Mouse (Mus musculus) forebrain, postnatal 0 days (tissue): Measurements from ENCODE around the gene Klf4. TPM values are rescaled to one million over a fixed set of nuclear protein-coding genes. Genes with fewer than 3 reads are reported as not detected.
A peak's percentile ranks its signal among the peaks of the same experiment; 100 is the strongest.

Source experiments
- ATAC-seq: fragments of 200-750 bp; cut with Nextera tagmentation; 2 replicates; pipeline ENCODE4 v1.8.0; 2017; ENCODE audit warnings: mild to moderate bottlenecking, moderate library complexity
- DNase-seq: peaks from one replicate; pipeline ENCODE4 v3.0.0-alpha.2; 2015
- H3K27ac ChIP-seq: fragments of 300-500 bp; sonication (generic); 2 replicates; pipeline ENCODE4 v1.5.1; 2014; ENCODE audit warnings: low read depth, mild to moderate bottlenecking, antibody characterized with exemption, low read length, moderate library complexity, mixed read lengths
- H3K27me3 ChIP-seq: fragments of 300-500 bp; sonication (generic); 2 replicates; pipeline ENCODE4 v1.6.1; 2014; ENCODE audit warnings: mild to moderate bottlenecking, low read length, mixed read lengths; ENCODE audit not compliant: insufficient read depth
- H3K36me3 ChIP-seq: fragments of 300-500 bp; sonication (generic); 2 replicates; pipeline ENCODE4 v1.6.1; 2014; ENCODE audit warnings: mild to moderate bottlenecking, moderate library complexity; ENCODE audit not compliant: insufficient read depth
- H3K4me1 ChIP-seq: fragments of 300-500 bp; sonication (generic); 2 replicates; pipeline ENCODE4 v1.6.1; 2014; ENCODE audit warnings: antibody characterized with exemption; ENCODE audit not compliant: insufficient read depth
- H3K4me2 ChIP-seq: fragments of 300-500 bp; sonication (generic); 2 replicates; pipeline ENCODE4 v1.6.1; 2014; ENCODE audit warnings: low read depth, mild to moderate bottlenecking, moderate library complexity
- H3K4me3 ChIP-seq: fragments of 300-500 bp; sonication (generic); 2 replicates; pipeline ENCODE4 v1.5.1; 2014; ENCODE audit warnings: low read depth, low read length, mixed read lengths
- H3K9ac ChIP-seq: fragments of 300-500 bp; sonication (generic); 2 replicates; pipeline ENCODE4 v1.6.1; 2014; ENCODE audit warnings: mild to moderate bottlenecking
- H3K9me3 ChIP-seq: fragments of 300-500 bp; sonication (generic); 2 replicates; pipeline ENCODE4 v1.6.1; 2016; ENCODE audit warnings: low read length
- CTCF ChIP-seq: sonication (generic); IDR thresholded peaks from 2 replicates; pipeline ENCODE4 v1.5.1; 2016; ENCODE audit warnings: antibody characterized with exemption, control low read depth, low read depth
- WGBS: fragments of 180-500 bp; shearing (Covaris S2); extraction: QIAGEN DNeasy Blood & Tissue Kit; methylation state at CpG from one replicate; pipeline ENCODE4 v1.1.7; 2014; 5-methylcytosine and 5-hydroxymethylcytosine counted together
- polyA plus RNA-seq: library from polyadenylated mRNA; unstranded; fragments of >200 nt; fragmentation: Nextera tagmentation; extraction: Ambion mirVana; gene quantifications from 2 replicates; pipeline ENCODE4 v1.2.1, GENCODE M21; 2015
- total RNA-seq: library from RNA; depleted of rRNA; stranded (reverse); fragments of >200 nt; gene quantifications from 2 replicates; pipeline ENCODE4 v1.2.3, GENCODE M21; 2014

Gene Klf4
- total and polyA plus RNA-seq, 2 experiments from 2014 or later = 3.4 to 10.3 TPM

DNA sequence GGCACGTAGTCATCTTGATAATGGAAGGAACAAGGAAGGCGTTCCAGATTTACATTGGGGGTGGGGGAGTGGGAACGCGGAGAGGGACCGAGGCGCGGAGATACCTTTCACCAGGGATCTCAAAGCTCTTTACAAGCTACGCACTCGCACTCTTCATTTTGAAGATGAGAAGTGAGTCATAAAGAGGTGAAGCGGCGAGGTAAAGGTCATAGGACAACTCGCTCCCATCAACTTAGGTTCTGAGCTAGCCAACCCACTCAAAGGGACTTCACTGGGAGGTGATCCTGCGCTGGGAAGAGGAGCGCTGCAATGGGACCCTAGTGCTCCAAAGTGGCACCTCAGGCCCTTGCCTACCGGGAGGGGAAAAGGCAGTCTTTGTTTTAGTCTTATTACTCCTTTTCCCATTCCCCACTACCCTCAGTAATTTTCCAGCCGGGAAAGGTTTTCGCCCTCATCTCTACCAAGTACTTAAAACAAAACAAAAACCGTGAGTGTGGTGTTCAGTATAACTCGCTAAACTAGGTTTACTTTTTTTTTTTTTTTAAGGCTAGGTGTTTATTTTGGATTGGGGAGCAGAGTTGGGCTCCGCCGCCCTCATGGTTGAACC, 1.0 kb upstream of the Klf4 start:
- peaks cover 22% of the 10 kb centered on the region for H3K27me3 ChIP-seq
- DNase-seq (no peak), ATAC-seq (peak; percentile 47)
- no peaks in the 10 kb centered on the region for H3K36me3 ChIP-seq
- H3K4me2 ChIP-seq = peak overlapping the region; percentile 87
- H3K4me1 ChIP-seq = peaks cover 3% of the 10 kb centered on the region; the same call in 1 of the 2 replicates
- TF ChIP-seq CTCF = no peak
- 2% methylated on average over 21 of the region's 21 CpGs for WGBS
- peak overlapping the region; percentile 86 for H3K27ac ChIP-seq
- peak overlapping the region; percentile 70 for H3K9ac ChIP-seq
- peak overlapping the region; percentile 68 for H3K4me3 ChIP-seq
- H3K9me3 ChIP-seq = no peaks in the 10 kb centered on the region

DNA sequence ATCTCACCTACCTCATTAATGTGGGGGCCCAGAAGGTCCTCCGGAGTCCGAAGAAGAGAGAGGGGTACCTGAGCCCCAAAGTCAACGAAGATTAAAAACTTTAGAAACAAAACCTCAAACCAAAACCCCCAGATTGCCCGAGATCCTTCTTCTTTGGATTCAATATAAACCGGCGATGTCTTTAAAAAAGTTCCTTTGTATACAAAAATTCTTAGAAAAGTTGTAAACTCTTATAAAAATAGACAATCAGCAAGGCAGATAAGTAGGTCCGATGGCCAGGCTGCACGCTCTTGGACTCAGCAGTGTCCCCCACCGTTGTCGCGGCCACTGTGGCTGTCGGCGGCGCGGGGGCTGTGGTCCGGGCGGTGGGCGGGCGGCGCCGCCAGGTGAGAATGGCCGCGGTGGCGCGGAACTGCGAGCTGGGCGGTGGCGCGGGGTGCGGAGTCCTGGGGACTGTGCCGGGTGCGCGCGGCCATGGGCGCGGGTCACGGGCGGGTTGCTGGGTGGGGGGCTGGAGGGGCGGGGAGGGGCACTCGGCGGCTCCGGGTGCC, 335 bp downstream of the Klf4 start:
- Histone ChIP-seq H3K27me3 (peaks cover 22% of the 10 kb centered on the region), H3K4me1 (peaks cover 3% of the 10 kb centered on the region; the same call in 1 of the 2 replicates), H3K36me3 (no peaks in the 10 kb centered on the region), H3K4me2 (peak overlapping the region; percentile 87), H3K4me3 (peak overlapping the region; percentile 68), H3K9me3 (no peaks in the 10 kb centered on the region), H3K27ac (no peak overlapping the region), H3K9ac (peak overlapping the region; percentile 70)
- TF ChIP-seq CTCF = no peak
- DNase-seq (no peak), ATAC-seq (no peak)
- WGBS = 6% methylated on average over 31 of the region's 42 CpGs

DNA sequence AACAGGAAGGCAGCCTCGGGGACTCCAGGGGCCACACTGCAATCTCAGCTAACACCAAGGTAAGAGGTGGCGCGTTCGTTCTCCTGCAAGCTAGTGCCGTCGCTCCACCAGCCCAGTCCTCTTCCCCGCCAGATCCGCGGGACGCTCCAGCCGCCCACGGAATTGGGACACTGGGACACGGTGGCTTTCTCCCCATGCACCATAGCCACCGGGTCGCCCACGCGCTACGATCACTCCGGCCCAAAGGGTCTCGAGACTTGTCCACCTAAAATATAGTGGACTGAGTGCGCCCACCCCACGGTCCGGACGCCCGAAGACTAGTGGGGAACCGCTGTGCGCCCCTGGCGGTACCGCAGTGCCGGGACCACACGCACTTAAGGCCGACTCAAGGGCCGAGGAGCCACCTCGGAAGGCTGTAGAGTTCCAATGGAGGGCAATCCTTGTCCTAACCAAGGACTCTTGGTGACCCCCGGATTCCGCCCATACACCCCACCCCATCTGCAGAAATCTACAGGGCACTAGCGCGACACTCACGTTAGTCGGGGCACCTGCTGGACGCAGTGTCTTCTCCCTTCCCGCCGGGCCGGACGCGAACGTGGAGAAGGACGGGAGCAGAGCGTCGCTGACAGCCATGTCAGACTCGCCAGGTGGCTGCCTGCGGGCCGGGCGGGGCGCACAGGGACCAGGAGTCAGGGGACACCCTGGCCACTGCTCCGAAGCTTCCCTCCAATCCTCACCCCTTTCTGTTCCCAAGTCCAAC, 990 bp downstream of the Klf4 start:
- no peaks in the 10 kb centered on the region for H3K9me3 ChIP-seq
- TF ChIP-seq CTCF = peak; percentile 56
- ATAC-seq (no peak), DNase-seq (no peak)
- peak overlapping the region; percentile 70 for H3K9ac ChIP-seq
- H3K27me3 ChIP-seq = peaks cover 22% of the 10 kb centered on the region
- no peaks in the 10 kb centered on the region for H3K36me3 ChIP-seq
- no peak overlapping the region for H3K27ac ChIP-seq
- H3K4me3 ChIP-seq = peak overlapping the region; percentile 68
- H3K4me1 ChIP-seq = peaks cover 3% of the 10 kb centered on the region; the same call in 1 of the 2 replicates
- 1% methylated on average over 56 of the region's 56 CpGs for WGBS
- peak overlapping the region; percentile 87 for H3K4me2 ChIP-seq

- Histone ChIP-seq H3K27ac (no peak overlapping the region), H3K9me3 (no peaks in the 10 kb centered on the region), H3K4me2 (peak overlapping the region; percentile 87), H3K4me3 (peak overlapping the region; percentile 68), H3K27me3 (peaks cover 22% of the 10 kb centered on the region), H3K4me1 (peaks cover 3% of the 10 kb centered on the region; the same call in 1 of the 2 replicates), H3K36me3 (no peaks in the 10 kb centered on the region), H3K9ac (peak overlapping the region; percentile 18; the same call in 1 of the 2 replicates)
- no peak for TF ChIP-seq CTCF
- no peak for DNase-seq
- WGBS = under 1% methylated on average over 20 of the region's 20 CpGs
- no peak for ATAC-seq
Observed at GRCm38 (mm10) chr4:55530731-55531095, 1.6 kb downstream of the Klf4 start.

DNA sequence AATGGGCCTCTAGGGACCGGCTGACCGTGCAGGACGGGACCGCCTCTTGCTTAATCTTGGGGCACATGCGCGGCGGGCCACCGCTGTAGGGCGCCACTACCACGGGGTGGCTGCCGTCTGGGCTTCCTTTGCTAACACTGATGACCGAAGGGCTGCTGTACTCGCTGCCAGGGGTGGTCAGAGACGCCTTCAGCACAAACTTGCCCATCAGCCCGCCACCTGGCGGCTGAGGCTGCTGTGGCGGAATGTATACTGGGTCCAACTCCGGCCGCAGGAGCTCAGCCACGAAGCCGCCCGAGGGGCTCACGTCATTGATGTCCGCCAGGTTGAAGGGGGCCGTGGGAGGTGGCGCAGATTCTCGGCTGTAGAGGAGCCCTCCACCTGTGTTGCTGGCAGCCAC, 2.0 kb downstream of the Klf4 start:
- 0% methylated on average over 27 of the region's 27 CpGs for whole genome bisulfite sequencing
- peak; percentile 74 for TF ChIP-seq CTCF
- H3K27ac ChIP-seq = no peak overlapping the region
- H3K9me3 ChIP-seq = no peaks in the 10 kb centered on the region
- peak overlapping the region; percentile 68 for H3K4me3 ChIP-seq
- peaks cover 22% of the 10 kb centered on the region for H3K27me3 ChIP-seq
- ATAC-seq (no peak; the same call in 1 of the 2 replicates), DNase-seq (peak; percentile 65)
- 0 out of 2 replicates have a peak overlapping the region, but pooled peaks have one; percentile 18 for H3K9ac ChIP-seq
- peaks cover 3% of the 10 kb centered on the region; the same call in 1 of the 2 replicates for H3K4me1 ChIP-seq
- peak overlapping the region; percentile 87 for H3K4me2 ChIP-seq
- H3K36me3 ChIP-seq = no peaks in the 10 kb centered on the region

DNA sequence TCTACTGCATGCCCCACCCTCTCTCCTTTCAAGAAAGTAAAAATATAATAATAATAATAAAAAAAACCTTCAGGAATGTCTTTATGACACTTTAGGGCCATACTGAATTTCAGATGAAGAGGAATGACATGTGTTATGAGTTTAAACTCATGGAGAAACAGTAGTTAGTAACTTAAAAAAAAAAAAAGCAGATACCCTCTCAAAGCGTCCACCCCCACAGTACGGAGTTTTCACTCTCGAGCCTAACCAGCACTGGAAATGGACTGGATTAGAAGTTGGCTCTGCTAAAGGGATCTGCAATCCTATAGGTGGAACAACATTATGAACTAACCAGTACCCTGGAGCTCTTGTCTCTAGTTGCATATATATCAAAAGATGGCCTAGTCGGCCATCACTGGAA, 3.9 kb downstream of the Klf4 start:
- no peak overlapping the region for H3K27ac ChIP-seq
- WGBS = 90% methylated on average over 4 of the region's 4 CpGs
- ATAC-seq (no peak), DNase-seq (no peak)
- TF ChIP-seq CTCF = no peak
- no peaks in the 10 kb centered on the region for H3K36me3 ChIP-seq
- peaks cover 22% of the 10 kb centered on the region for H3K27me3 ChIP-seq
- no peaks in the 10 kb centered on the region for H3K9me3 ChIP-seq
- no peak overlapping the region for H3K9ac ChIP-seq
- H3K4me3 ChIP-seq = no peak overlapping the region
- no peak overlapping the region for H3K4me2 ChIP-seq
- 0 out of 2 replicates have a peak, but pooled peaks cover 3% of the 10 kb centered on the region for H3K4me1 ChIP-seq

DNA sequence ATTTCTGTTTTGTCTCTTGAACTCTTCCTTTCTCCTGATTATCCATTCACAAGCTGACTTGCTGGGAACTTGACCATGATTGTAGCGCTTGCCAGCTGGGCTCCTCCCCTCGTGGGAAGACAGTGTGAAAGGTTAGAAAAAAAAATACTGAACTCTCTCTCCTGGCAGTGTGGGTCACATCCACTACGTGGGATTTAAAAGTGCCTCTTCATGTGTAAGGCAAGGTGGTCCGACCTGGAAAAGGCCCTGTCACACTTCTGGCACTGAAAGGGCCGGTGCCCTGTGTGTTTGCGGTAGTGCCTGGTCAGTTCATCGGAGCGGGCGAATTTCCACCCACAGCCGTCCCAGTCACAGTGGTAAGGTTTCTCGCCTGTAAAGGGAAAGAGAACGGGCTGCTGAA, 4.3 kb downstream of the Klf4 start:
- Histone ChIP-seq H3K4me2 (no peak overlapping the region), H3K9ac (no peak overlapping the region), H3K27ac (no peak overlapping the region), H3K4me1 (0 out of 2 replicates have a peak, but pooled peaks cover 3% of the 10 kb centered on the region), H3K9me3 (no peaks in the 10 kb centered on the region), H3K27me3 (peaks cover 22% of the 10 kb centered on the region), H3K4me3 (no peak overlapping the region), H3K36me3 (no peaks in the 10 kb centered on the region)
- ATAC-seq (no peak), DNase-seq (no peak)
- TF ChIP-seq CTCF = no peak
- 82% methylated on average over 12 of the region's 12 CpGs for WGBS
